Mouse (Mus musculus) adrenal gland, postnatal 36 days (tissue): Measurements from ENCODE around the gene Lpp. TPM values are rescaled to one million over a fixed set of nuclear protein-coding genes. Genes with fewer than 3 reads are reported as not detected.

Experiments used
- DNase-seq, 2 experiments: peaks; one replicate each; pipeline ENCODE4 v3.0.0; 2021; ENCODE audit warnings: mixed read lengths in 1 of 2
- total RNA-seq, 2 experiments: library from RNA; stranded (reverse); gene quantifications; 2 replicates each; pipeline ENCODE4 v1.2.3; 2021

Gene Lpp
- total RNA-seq, 2 experiments from 2014 or later: 70.3 to 80.3 TPM

GRCm38 (mm10) chr16:24880698-24881097, 487.4 kb downstream of the Lpp start:
- DNase-seq: no peak

GRCm38 (mm10) chr16:24881981-24882775, 488.9 kb downstream of the Lpp start:
- DNase-seq: no peak

GRCm38 (mm10) chr16:24884017-24884416, 490.7 kb downstream of the Lpp start:
- no peak for DNase-seq

- DNase-seq: no peak
Measured at GRCm38 (mm10) chr16:24886346-24886745, 493.0 kb downstream of the Lpp start.

DNA sequence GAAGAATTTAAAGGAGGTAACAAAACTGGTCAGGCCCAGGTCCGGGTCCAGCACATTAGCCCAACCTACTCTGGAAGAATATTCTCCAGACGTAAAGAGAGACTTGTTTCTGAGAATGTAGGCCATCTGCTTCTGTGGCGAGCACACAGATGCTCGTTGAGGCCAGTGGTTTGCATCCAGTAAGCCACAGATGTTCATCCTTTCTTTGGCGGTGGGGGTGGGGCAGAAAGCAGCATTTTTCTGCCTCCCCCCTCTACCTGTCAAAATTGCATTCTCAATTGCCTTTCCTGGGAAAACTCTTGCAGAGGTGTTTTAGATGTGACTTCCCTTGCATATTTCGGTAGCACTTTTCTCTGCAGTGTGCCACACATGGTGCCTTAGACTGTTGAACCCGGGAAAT, 493.6 kb downstream of the Lpp start:
- no peak for DNase-seq

GRCm38 (mm10) chr16:24891453-24891852, 498.1 kb downstream of the Lpp start:
- DNase-seq: peak; percentile 66 to 71

DNA sequence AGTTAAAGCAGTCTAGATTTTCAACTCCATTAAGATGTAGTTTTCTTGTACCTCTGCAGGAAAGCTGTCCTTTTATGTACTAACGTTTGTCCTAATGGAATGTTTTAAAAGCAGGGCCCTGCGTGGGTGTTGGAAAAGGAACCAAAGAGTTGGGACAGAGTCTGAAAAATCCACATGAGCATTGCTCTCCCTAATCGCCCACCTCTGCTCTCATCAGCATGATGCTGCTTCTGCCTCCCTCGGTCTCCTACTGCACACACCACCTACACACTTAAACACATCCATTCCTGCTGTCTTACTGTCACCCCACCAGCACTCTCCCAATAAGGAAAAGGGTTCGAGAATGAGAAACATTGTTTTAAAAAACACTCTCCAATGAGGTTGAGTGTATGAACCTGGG, 501.9 kb downstream of the Lpp start:
- DNase-seq: no peak

DNA sequence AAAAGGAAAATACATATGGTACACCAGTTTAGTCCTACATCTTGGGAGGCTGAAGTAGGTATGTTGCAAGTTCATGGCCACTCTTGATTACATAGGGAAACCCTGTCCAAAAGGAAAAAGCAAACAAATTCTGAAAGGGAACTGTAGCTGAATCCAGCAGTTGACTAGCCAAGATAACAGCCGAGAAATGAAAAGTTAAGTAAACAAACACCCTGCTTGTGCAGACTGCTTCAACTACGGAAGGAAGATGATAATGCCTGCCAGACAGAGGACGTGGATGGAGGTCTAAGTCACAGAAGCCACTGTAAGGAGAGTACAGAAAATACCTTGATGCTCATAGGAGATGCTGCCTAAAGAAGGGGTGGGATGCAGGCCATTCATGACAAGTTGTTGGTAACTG, 504.3 kb downstream of the Lpp start:
- DNase-seq: no peak

GRCm38 (mm10) chr16:24900241-24900796, 507.0 kb downstream of the Lpp start:
- no peak for DNase-seq

DNA sequence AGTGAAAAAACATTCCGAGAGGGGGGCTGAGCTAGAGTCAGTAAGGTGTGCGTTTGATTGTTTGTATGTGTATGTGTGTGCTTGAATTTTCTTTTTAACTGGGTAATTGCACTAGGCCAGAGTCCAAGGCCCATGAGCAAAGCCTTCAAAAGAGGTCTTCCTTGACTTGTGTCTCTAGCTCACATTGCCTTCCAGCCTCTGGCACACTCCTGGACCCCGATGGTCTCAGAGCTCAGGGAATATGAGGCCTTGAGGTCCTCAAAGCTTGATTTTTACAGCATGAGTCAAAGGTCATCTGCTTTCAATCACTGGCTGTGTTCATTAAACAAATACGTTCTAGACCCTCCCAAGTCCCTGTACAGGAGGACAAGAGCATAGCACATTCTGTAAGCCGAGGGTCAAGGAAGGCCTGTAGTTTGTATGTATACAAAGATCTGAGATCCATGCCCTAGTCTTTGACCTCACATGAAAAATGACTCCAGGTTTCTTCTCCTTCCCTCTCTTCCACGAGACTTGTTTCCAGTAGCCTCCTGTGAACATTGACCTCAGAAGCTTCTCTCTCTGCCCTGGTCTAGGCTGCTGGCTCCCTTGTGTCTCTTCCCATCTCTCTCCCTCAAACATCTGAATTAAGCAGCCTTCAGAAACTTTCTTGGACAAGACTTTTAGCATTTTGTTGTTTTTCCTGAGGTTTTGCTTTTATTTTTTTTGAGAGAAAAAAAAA, 508.0 kb downstream of the Lpp start:
- DNase-seq: no peak

- no peak for DNase-seq
Measured at GRCm38 (mm10) chr16:24902111-24902510, 508.8 kb downstream of the Lpp start.

DNA sequence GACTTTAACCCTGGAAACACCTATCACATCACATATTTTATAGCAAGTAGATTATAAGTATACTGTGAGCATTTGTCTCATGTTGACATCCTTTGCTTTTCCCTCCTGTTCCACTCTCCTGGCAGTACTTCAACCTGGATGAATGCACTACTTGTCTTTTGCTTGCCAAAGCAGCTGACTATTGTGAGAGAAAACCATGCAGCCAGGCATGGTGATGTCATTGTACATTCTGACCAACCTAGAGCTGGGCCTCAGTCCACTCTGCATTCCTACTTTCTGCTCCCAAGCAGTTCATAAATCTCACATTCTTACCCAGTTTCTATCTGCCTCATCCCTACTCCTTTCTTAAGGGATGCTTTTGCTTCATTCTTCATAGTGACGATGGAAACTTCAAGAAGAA, 515.6 kb downstream of the Lpp start:
- DNase-seq: no peak

DNA sequence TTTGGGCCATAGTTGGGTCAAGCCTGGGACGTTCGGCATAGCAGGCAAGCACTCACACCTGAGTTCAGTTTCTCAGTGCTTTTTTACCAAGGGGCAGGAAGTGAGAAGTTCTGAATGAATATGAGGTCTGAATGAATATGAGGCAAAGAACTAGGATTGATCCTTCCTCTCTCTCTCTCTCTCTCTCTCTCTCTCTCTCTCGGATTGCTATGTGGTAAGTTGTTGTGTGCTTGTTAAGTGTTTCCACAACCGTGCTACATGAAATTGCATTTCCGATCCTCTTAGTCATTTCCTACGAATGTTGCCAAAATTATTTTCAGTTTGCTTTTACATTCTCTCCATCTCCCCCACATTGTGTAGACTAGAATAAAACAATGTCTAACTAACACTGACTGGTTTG, 517.0 kb downstream of the Lpp start:
- DNase-seq: no peak

DNA sequence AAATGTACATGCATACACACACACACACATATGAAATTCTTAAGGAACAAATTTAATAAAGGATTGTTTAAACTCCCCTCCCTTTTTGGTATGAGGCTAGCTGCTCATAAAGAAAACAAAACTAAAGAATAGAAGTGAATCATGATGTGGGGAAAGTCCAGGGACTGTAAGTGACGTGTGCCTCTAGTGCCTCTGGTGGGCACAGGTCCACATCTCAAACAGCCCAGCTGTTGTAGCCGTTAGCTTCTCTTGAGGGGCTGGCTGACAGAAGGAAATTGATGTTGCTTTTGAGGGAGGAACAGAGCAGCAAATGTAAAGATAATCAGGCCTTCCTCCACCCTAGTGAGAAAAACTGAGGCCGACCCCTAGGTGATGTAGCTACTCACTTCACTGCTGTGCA, 517.5 kb downstream of the Lpp start:
- DNase-seq: peak in 1 of 2 experiments; percentile 31

- peak; percentile 58 to 70 for DNase-seq
Measured at GRCm38 (mm10) chr16:24912381-24912780, 519.1 kb downstream of the Lpp start.

GRCm38 (mm10) chr16:24913021-24913420, 519.7 kb downstream of the Lpp start:
- DNase-seq: no peak

DNA sequence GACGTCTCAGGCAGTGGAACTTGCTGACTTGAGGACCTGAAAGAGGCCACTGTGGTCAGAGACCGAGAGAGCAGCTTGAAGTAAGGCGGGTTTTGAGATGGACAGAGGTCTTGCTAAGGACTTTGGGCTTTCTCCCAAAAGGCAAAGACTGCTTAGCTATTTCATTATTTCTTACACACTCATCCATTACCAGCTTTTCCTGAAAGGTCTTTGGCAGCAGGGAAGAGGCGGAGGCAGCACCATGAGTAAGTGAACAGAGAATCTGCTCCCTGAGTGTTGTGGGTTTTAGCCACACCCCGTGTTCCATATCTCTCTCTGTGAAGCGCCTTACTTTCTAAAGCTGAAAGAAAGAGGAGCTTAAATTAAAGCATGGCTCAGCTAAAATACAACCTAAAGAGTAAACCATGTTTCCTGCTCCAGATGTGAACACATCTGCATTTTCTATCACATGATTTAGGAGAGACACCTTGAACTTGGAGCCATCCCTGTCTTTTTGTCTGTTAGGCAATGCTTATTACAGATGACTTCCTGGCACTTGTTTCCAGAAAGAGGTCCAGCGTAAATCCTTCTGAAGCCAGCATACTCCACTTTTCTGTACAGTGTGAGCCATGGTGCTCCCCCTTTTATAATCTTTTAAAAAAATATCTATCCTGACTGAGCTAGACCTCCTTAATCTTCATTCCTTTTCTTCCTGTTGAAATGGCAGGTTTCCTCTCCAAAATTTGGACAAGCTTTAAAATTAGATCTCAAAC, 520.5 kb downstream of the Lpp start:
- DNase-seq: peak; percentile 57 to 60

- peak; percentile 21 to 34 for DNase-seq
Measured at GRCm38 (mm10) chr16:24914393-24914751, 521.1 kb downstream of the Lpp start.

DNA sequence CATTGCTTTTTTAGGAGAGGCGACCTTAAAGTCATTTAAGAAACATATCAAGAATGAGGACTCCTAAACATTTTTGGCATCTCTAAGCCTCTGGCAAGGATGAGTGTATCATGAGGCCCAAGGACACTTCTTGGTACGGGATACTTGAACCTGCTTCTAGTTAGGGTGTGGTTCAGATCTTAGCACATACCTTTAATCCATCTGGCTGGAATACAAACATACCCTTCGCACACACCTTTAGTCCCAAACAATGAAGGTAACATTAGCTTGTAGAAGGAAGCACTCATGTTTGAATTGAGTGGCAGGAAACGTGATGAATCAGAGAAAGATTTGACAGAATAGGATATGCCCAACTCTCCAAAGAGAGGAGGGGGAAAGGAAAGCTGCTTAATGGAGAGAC, 522.2 kb downstream of the Lpp start:
- no peak for DNase-seq

DNA sequence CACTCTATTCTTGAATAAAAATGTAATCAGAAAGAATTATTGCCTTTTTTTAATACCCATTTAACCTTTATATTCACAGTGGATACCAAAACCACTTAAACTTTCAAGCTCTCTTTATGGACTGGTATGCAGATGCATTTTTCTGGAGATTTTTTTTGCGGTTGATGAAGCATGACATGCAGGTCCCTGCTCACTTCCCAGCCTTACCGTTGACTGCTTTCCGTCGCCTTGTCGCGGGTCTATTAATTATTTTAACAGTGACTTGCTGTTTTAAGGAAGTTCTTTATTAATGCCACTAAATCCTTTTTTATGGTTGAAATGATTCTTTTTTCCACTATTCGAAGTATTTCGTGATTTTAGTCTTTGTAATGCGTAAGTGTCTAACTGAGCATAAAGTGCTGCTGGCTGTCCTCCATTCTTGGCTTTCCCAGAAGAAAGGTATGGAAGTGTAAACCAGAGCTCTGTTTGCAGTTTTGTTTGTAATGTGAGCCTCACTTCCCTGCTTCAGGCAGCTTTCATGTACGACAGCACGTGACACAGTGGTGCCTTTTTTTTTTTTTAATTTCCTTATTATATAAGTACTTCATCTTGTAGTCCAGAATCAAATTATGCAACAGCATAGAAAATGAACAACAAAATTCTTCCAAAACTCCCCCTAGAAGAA, 526.2 kb downstream of the Lpp start:
- DNase-seq: no peak

GRCm38 (mm10) chr16:24930070-24930469, 536.8 kb downstream of the Lpp start:
- DNase-seq: no peak

DNA sequence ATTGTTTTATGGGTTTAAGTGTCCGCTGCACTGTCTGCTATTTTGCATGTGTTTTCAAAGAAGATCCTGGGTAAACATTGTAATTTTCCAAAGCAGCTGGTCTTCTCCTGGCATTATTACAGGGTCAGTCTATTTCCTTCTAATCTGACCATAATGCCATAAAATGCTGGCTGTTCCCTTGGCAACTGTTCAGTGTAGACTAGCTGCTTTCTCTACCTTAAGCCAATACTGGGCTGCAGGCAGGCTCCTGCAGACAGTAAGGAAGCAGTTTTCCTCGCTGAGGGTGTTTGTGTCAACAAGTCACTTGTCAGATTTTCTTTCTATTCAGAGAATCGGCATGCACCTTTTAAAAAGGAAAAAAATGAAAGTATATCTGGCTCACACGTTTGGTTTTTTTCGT, 537.3 kb downstream of the Lpp start:
- peak in 1 of 2 experiments; percentile 16 for DNase-seq
